Mouse (Mus musculus): ENCODE data around the gene Gnpat.

- TF ChIP-seq CTCF (IDR thresholded peaks at IDR 0.05; ENCODE audit: borderline replicate concordance, extremely low read depth, insufficient read depth, insufficient read length) (no peak), POLR2A (IDR thresholded peaks at IDR 0.05; ENCODE audit: borderline replicate concordance, extremely low read depth, insufficient read depth, insufficient read length, poor library complexity, severe bottlenecking) (no peak)
Measured at GRCm38 (mm10) chr8:124845573-124845972, 17.3 kb upstream of the Gnpat start.
